Mouse (Mus musculus) stomach, embryonic 14.5 days (tissue): ENCODE data around the gene Pigs. TPM values are rescaled to one million over a fixed set of nuclear protein-coding genes. Genes with fewer than 3 reads are reported as not detected.
A peak's percentile ranks its signal among the peaks of the same experiment; 100 is the strongest.

ENCODE experiments used
- ATAC-seq: fragments of 200-750 bp; cut with Nextera tagmentation; 2 replicates; pipeline ENCODE4 v1.8.0; 2017; ENCODE audit warnings: low read depth, moderate TSS enrichment; ENCODE audit not compliant: insufficient number of reproducible peaks, insufficient read depth, low FRiP score
- H3K27ac ChIP-seq: fragments of 300-500 bp; sonication (generic); 2 replicates; pipeline ENCODE4 v1.5.1; 2014; ENCODE audit warnings: mild to moderate bottlenecking, low read length, moderate library complexity, mixed read lengths
- H3K27me3 ChIP-seq: fragments of 300-500 bp; sonication (generic); 2 replicates; pipeline ENCODE4 v1.6.1; 2014; ENCODE audit warnings: low read length, control low read depth, mixed read lengths; ENCODE audit not compliant: control insufficient read depth, insufficient read depth
- H3K36me3 ChIP-seq: fragments of 300-500 bp; sonication (generic); 2 replicates; pipeline ENCODE4 v1.6.1; 2014; ENCODE audit warnings: mild to moderate bottlenecking, control low read depth, low read length, moderate library complexity, mixed read lengths; ENCODE audit not compliant: control insufficient read depth, insufficient read depth
- H3K4me1 ChIP-seq: fragments of 300-500 bp; sonication (generic); 2 replicates; pipeline ENCODE4 v1.6.1; 2014; ENCODE audit warnings: low read length, control low read depth, mixed read lengths; ENCODE audit not compliant: control insufficient read depth, insufficient read depth
- H3K4me2 ChIP-seq: fragments of 300-500 bp; sonication (generic); replicated peaks from 2 replicates; pipeline ENCODE4 v1.6.1; 2014; ENCODE audit warnings: low read depth, low read length, control low read depth
- H3K4me3 ChIP-seq: fragments of 300-500 bp; sonication (generic); 2 replicates; pipeline ENCODE4 v1.5.1; 2014; ENCODE audit warnings: low read depth, low read length, control low read depth
- H3K9ac ChIP-seq: fragments of 300-500 bp; sonication (generic); replicated peaks from 2 replicates; pipeline ENCODE4 v1.6.1; 2014; ENCODE audit warnings: low read depth, mild to moderate bottlenecking, control low read depth, low read length, moderate library complexity, mixed read lengths
- H3K9me3 ChIP-seq: fragments of 300-500 bp; sonication (generic); 2 replicates; pipeline ENCODE4 v1.6.1; 2016; ENCODE audit warnings: low read depth, low read length, control low read depth; ENCODE audit not compliant: control insufficient read depth
- WGBS: fragments of 180-500 bp; shearing (Covaris S2); extraction: QIAGEN DNeasy Blood & Tissue Kit; methylation state at CpG from one replicate; pipeline ENCODE4 v1.1.7; 2014; 5-methylcytosine and 5-hydroxymethylcytosine counted together
- polyA plus RNA-seq: library from polyadenylated mRNA; unstranded; fragments of >200 nt; fragmentation: Nextera tagmentation; extraction: Ambion mirVana; gene quantifications from 2 replicates; pipeline ENCODE4 v1.2.1, GENCODE M21; 2014

The Pigs gene
- 67.7 and 69.8 TPM in 2 replicates for polyA plus RNA-seq

GRCm38 (mm10) chr11:78327634-78328511 is at the start of gene Pigs:
Pigs (plus strand) TSS chr11:78328415.
- Histone ChIP-seq H3K27me3 (no peaks in the 10 kb centered on the region), H3K4me2 (peak within 1 kb of the TSS; percentile 89), H3K4me3 (peak within 1 kb of the TSS; percentile 77), H3K36me3 (no peaks in the 10 kb centered on the region), H3K4me1 (no peaks in the 10 kb centered on the region), H3K27ac (no peak within 1 kb of the TSS), H3K9ac (peak within 1 kb of the TSS; percentile 60), H3K9me3 (no peaks in the 10 kb centered on the region)
- 11% methylated on average over 37 of the region's 37 CpGs for WGBS
- peak; percentile 96 for ATAC-seq

- ATAC-seq, result no peak
- Histone ChIP-seq H3K4me2 (no peak overlapping the region), H3K9ac (no peak overlapping the region), H3K27ac (no peak overlapping the region), H3K4me1 (no peaks in the 10 kb centered on the region), H3K36me3 (peaks cover 87% of the 10 kb centered on the region), H3K9me3 (no peaks in the 10 kb centered on the region), H3K27me3 (no peaks in the 10 kb centered on the region), H3K4me3 (no peak overlapping the region)
- 90% methylated on average over 7 of the region's 7 CpGs for WGBS
These were observed 49.4 kb upstream of the Pigs start for GRCm38 (mm10) chr11:78278853-78279252.

- Histone ChIP-seq H3K36me3 (peaks cover 87% of the 10 kb centered on the region), H3K4me3 (no peak overlapping the region), H3K9me3 (no peaks in the 10 kb centered on the region), H3K27me3 (no peaks in the 10 kb centered on the region), H3K4me1 (no peaks in the 10 kb centered on the region), H3K4me2 (no peak overlapping the region), H3K27ac (no peak overlapping the region), H3K9ac (no peak overlapping the region)
- WGBS, result 90% methylated on average over 4 of the region's 4 CpGs
- ATAC-seq, result no peak
These were observed 48.6 kb upstream of the Pigs start for GRCm38 (mm10) chr11:78279586-78279985.

- no peak for ATAC-seq
- 89% methylated on average over 7 of the region's 7 CpGs for WGBS
- H3K9me3 ChIP-seq, result no peaks in the 10 kb centered on the region
- H3K4me3 ChIP-seq, result no peak overlapping the region
- H3K36me3 ChIP-seq, result peaks cover 65% of the 10 kb centered on the region
- no peak overlapping the region for H3K9ac ChIP-seq
- H3K4me2 ChIP-seq, result no peak overlapping the region
- no peaks in the 10 kb centered on the region for H3K27me3 ChIP-seq
- no peaks in the 10 kb centered on the region for H3K4me1 ChIP-seq
- no peak overlapping the region for H3K27ac ChIP-seq
These were observed 39.0 kb upstream of the Pigs start for GRCm38 (mm10) chr11:78289146-78289763.

- no peaks in the 10 kb centered on the region for H3K9me3 ChIP-seq
- no peaks in the 10 kb centered on the region for H3K27me3 ChIP-seq
- H3K36me3 ChIP-seq, result peaks cover 51% of the 10 kb centered on the region
- no peak within 1 kb of the TSS for H3K27ac ChIP-seq
- no peak within 1 kb of the TSS for H3K4me3 ChIP-seq
- H3K4me2 ChIP-seq, result no peak within 1 kb of the TSS
- no peak for ATAC-seq
- no peaks in the 10 kb centered on the region for H3K4me1 ChIP-seq
- no peak within 1 kb of the TSS for H3K9ac ChIP-seq
- 90% methylated on average over 4 of the region's 4 CpGs for WGBS
These were observed 37.6 kb upstream of the Pigs start, which contains the start of gene BC030499 for GRCm38 (mm10) chr11:78290654-78291053. BC030499 (plus strand) TSS chr11:78290841.

- H3K27ac ChIP-seq, result no peak overlapping the region
- ATAC-seq, result no peak
These were observed 33.6 kb upstream of the Pigs start for GRCm38 (mm10) chr11:78294585-78294984.

GRCm38 (mm10) chr11:78300917-78301316 is 27.3 kb upstream of the Pigs start:
- Histone ChIP-seq H3K4me1 (peaks cover 4% of the 10 kb centered on the region; the same call in 1 of the 2 replicates), H3K36me3 (peaks cover 26% of the 10 kb centered on the region), H3K27ac (peak overlapping the region; percentile 58; the same call in 1 of the 2 replicates), H3K27me3 (no peaks in the 10 kb centered on the region), H3K4me3 (peak overlapping the region; percentile 87), H3K4me2 (peak overlapping the region; percentile 82), H3K9ac (no peak overlapping the region), H3K9me3 (no peaks in the 10 kb centered on the region)
- peak; percentile 33; the same call in 1 of the 2 replicates for ATAC-seq
- WGBS, result 62% methylated on average over 7 of the region's 7 CpGs

More at GRCm38 (mm10) chr11:78294585-78294984, 33.6 kb upstream of the Pigs start:
- Histone ChIP-seq H3K9ac (no peak overlapping the region), H3K4me1 (no peaks in the 10 kb centered on the region), H3K4me2 (no peak overlapping the region), H3K9me3 (no peaks in the 10 kb centered on the region), H3K36me3 (peaks cover 16% of the 10 kb centered on the region), H3K27me3 (no peaks in the 10 kb centered on the region), H3K4me3 (no peak overlapping the region)
- 93% methylated on average over 6 of the region's 6 CpGs for WGBS

GRCm38 (mm10) chr11:78301357-78302084 is 26.7 kb upstream of the Pigs start, which contains the start of gene Spag5:
Spag5 (plus strand) TSS chr11:78301529.
- H3K4me3 ChIP-seq, result peak within 1 kb of the TSS; percentile 87
- peak; percentile 99 for ATAC-seq
- no peaks in the 10 kb centered on the region for H3K27me3 ChIP-seq
- peak within 1 kb of the TSS; percentile 63; the same call in 1 of the 2 replicates for H3K27ac ChIP-seq
- no peaks in the 10 kb centered on the region for H3K9me3 ChIP-seq
- peaks cover 4% of the 10 kb centered on the region; the same call in 1 of the 2 replicates for H3K4me1 ChIP-seq
- H3K4me2 ChIP-seq, result peak within 1 kb of the TSS; percentile 82
- H3K36me3 ChIP-seq, result peaks cover 31% of the 10 kb centered on the region
- WGBS, result under 1% methylated on average over 49 of the region's 49 CpGs
- H3K9ac ChIP-seq, result peak within 1 kb of the TSS; percentile 65
